Mouse (Mus musculus) CH12.LX (cell line): ENCODE measurements at regions not wholly inside any gene's neighbourhood (a gene's known extent, or its start where the extent isn't known, plus 50 kb on each side); places are given as distances from the start of the nearest gene placed in this dataset.
A peak's percentile ranks its signal among the peaks of the same experiment; 100 is the strongest.

Source experiments
- DNase-seq: peaks from one replicate; pipeline ENCODE4 v3.0.0-alpha.2; 2013; ENCODE audit errors: extremely low read depth
- H3K27ac ChIP-seq: 2 replicates; pipeline ENCODE4 v1.5.1; 2012; ENCODE audit warnings: low read depth, mild to moderate bottlenecking, control low read depth, moderate library complexity; ENCODE audit not compliant: insufficient read depth
- H3K27me3 ChIP-seq: replicated peaks from 2 replicates; pipeline ENCODE3; 2012; ENCODE audit warnings: inconsistent platforms
- H3K36me3 ChIP-seq, 2 experiments: replicated peaks in 1 of 2; 2 replicates each; pipeline versions ENCODE3 to v1.6.1; 2012; ENCODE audit warnings: inconsistent platforms in 1 of 2, low read length in 1 of 2, mild to moderate bottlenecking in 1 of 2, mixed read lengths in 1 of 2, moderate library complexity in 1 of 2; ENCODE audit not compliant: control insufficient read depth in 1 of 2, insufficient read depth in 1 of 2
- H3K4me1 ChIP-seq, 2 experiments: 2 replicates each; pipeline ENCODE4 v1.6.1; 2012; ENCODE audit warnings: inconsistent platforms in 1 of 2, moderate library complexity in 1 of 2; ENCODE audit not compliant: insufficient read depth in 2 of 2, control insufficient read depth in 1 of 2
- H3K4me2 ChIP-seq: 2 replicates; pipeline ENCODE4 v1.6.1; 2012; ENCODE audit warnings: low read depth, mild to moderate bottlenecking, control low read depth; ENCODE audit not compliant: poor library complexity, insufficient read depth, severe bottlenecking
- H3K4me3 ChIP-seq, 3 experiments: fragments of 150-350 bp in 1 of 3; sonication (generic) in 1 of 3; replicated peaks in 1 of 3; 2 replicates each; pipeline versions ENCODE3 to v1.5.1; 2011 to 2012; ENCODE audit warnings: low read depth in 2 of 3, low read length in 2 of 3, mild to moderate bottlenecking in 2 of 3, moderate library complexity in 2 of 3, control low read depth in 1 of 3, improper control_type of control experiment in 1 of 3, inconsistent platforms in 1 of 3, mixed read lengths in 1 of 3; ENCODE audit not compliant: poor library complexity in 1 of 3
- H3K79me2 ChIP-seq: replicated peaks from 2 replicates; pipeline ENCODE4 v1.6.1; 2012; ENCODE audit warnings: mild to moderate bottlenecking, moderate library complexity; ENCODE audit not compliant: control insufficient read depth, poor library complexity, insufficient read depth, severe bottlenecking; ENCODE audit errors: extremely low read depth
- H3K9ac ChIP-seq: 2 replicates; pipeline ENCODE4 v1.6.1; 2012; ENCODE audit warnings: low read depth, mild to moderate bottlenecking, control low read depth, moderate library complexity; ENCODE audit not compliant: insufficient read depth
- H3K9me3 ChIP-seq: replicated peaks from 2 replicates; pipeline ENCODE3; 2012; ENCODE audit warnings: low read length, inconsistent platforms, mixed read lengths
- E2F4 ChIP-seq: IDR thresholded peaks from 2 replicates; pipeline ENCODE4 v1.6.1; 2011; ENCODE audit warnings: low read depth, low read length, improper control_type of control experiment; ENCODE audit not compliant: insufficient replicate concordance
- ELF1 ChIP-seq: IDR thresholded peaks from 2 replicates; pipeline ENCODE4 v1.6.1; 2014; ENCODE audit warnings: low read depth, mild to moderate bottlenecking, inconsistent platforms, low read length, improper control_type of control experiment
- ETS1 ChIP-seq: conservative IDR thresholded peaks from 2 replicates; pipeline ENCODE4 v1.6.1; 2012; ENCODE audit warnings: low read depth, mild to moderate bottlenecking, inconsistent platforms, low read length, improper control_type of control experiment, moderate library complexity
- GABPA ChIP-seq: IDR thresholded peaks from 2 replicates; pipeline ENCODE4 v1.6.1; 2012; ENCODE audit warnings: low read depth, low read length, improper control_type of control experiment, inconsistent platforms; ENCODE audit not compliant: insufficient replicate concordance
- HCFC1 ChIP-seq: IDR thresholded peaks from 2 replicates; pipeline ENCODE4 v1.6.1; 2012; ENCODE audit warnings: low read depth, mild to moderate bottlenecking, inconsistent platforms, low read length, improper control_type of control experiment
- IRF4 ChIP-seq: IDR thresholded peaks from 2 replicates; pipeline ENCODE4 v1.6.1; 2014; ENCODE audit warnings: low read depth, mild to moderate bottlenecking, inconsistent platforms, low read length, improper control_type of control experiment
- JUN ChIP-seq: IDR thresholded peaks from 2 replicates; pipeline ENCODE4 v1.6.1; 2011; ENCODE audit warnings: low read depth, mild to moderate bottlenecking, low read length, improper control_type of control experiment, moderate library complexity; ENCODE audit not compliant: insufficient read depth
- KAT2A ChIP-seq: IDR thresholded peaks from 2 replicates; pipeline ENCODE4 v1.6.1; 2012; ENCODE audit warnings: low read length, improper control_type of control experiment, inconsistent platforms; ENCODE audit not compliant: insufficient replicate concordance
- MAFK ChIP-seq: IDR thresholded peaks from 2 replicates; pipeline ENCODE4 v1.6.1; 2011; ENCODE audit warnings: low read length, improper control_type of control experiment; ENCODE audit not compliant: insufficient replicate concordance
- MAZ ChIP-seq: IDR thresholded peaks from 2 replicates; pipeline ENCODE4 v1.6.1; 2012; ENCODE audit warnings: low read depth, mild to moderate bottlenecking, inconsistent platforms, low read length, improper control_type of control experiment, moderate library complexity
- NRF1 ChIP-seq: IDR thresholded peaks from 2 replicates; pipeline ENCODE4 v1.6.1; 2014; ENCODE audit warnings: low read depth, mild to moderate bottlenecking, inconsistent platforms, low read length, improper control_type of control experiment, moderate library complexity
- POLR2A ChIP-seq: IDR thresholded peaks from 2 replicates; pipeline ENCODE4 v1.6.1; 2011; ENCODE audit warnings: low read depth, mild to moderate bottlenecking, improper control_type of control experiment, low read length
- RAD21 ChIP-seq: IDR thresholded peaks from 2 replicates; pipeline ENCODE4 v1.6.1; 2011; ENCODE audit warnings: low read depth, mild to moderate bottlenecking, low read length, improper control_type of control experiment, moderate library complexity
- RCOR1 ChIP-seq: conservative IDR thresholded peaks from 2 replicates; pipeline ENCODE4 v1.6.1; 2012; ENCODE audit warnings: low read depth, mild to moderate bottlenecking, inconsistent platforms, low read length, improper control_type of control experiment
- SIN3A ChIP-seq: IDR thresholded peaks from 2 replicates; pipeline ENCODE4 v1.6.1; 2012; ENCODE audit warnings: low read length, improper control_type of control experiment, inconsistent platforms
- SMC3 ChIP-seq: IDR thresholded peaks from 2 replicates; pipeline ENCODE4 v1.6.1; 2011; ENCODE audit warnings: low read depth, low read length, improper control_type of control experiment
- TBP ChIP-seq: conservative IDR thresholded peaks from 2 replicates; pipeline ENCODE4 v1.6.1; 2011; ENCODE audit warnings: low read depth, low read length, improper control_type of control experiment
- TCF12 ChIP-seq: IDR thresholded peaks from 2 replicates; pipeline ENCODE4 v1.6.1; 2014; ENCODE audit warnings: low read depth, mild to moderate bottlenecking, inconsistent platforms, low read length, improper control_type of control experiment
- USF1 ChIP-seq: IDR thresholded peaks from 2 replicates; pipeline ENCODE4 v1.6.1; 2014; ENCODE audit warnings: low read depth, mild to moderate bottlenecking, inconsistent platforms, low read length, improper control_type of control experiment
- ZNF384 ChIP-seq: IDR thresholded peaks from 2 replicates; pipeline ENCODE4 v1.6.1; 2012; ENCODE audit warnings: low read depth, low read length, improper control_type of control experiment, inconsistent platforms
- dilution Hi-C: fragments of 300-500 bp; cut with MboI; formaldehyde crosslinking; loops from 2 replicates; pipeline ENCODE4 v1.14.3; 2020; ENCODE audit warnings: low sequenced_read_pairs; ENCODE audit not compliant: extremely low pct_unique_long_range_greater_than_20kb, extremely low pct_ligation_motif_present
- in situ Hi-C: fragments of 300-500 bp; cut with MboI; formaldehyde crosslinking; loops from 3 replicates; pipeline ENCODE4 v1.14.3; 2019; ENCODE audit warnings: low sequenced_read_pairs, low pct_ligation_motif_present, low pct_unique_long_range_greater_than_20kb, mixed read lengths

GRCm38 (mm10) chr15:13434608-13435007 lies 261.1 kb upstream of the Cdh6 start:
- in situ Hi-C loops = no loop called here

DNA sequence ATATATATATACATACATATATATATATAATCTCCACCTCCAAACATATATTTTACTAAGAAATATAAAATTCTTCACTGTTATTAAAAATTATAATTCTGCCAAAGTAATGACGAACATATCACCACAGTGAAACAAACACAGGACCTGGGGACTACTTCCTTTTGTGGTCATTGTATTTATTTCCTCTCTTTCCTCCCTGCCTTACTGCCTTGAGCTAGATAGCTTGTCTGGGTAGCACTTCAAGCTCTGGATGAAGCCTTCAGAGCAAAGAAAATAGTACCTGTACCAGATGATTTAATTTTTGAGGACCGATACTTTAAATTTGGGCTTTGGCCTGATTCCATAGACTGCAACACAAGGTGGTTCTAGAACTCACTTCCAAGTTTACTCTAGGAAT lies 259.5 kb upstream of the Cdh6 start:
- H3K79me2 ChIP-seq = no peaks in the 10 kb centered on the region; the same call in 1 of the 2 replicates
- dilution Hi-C loops = no loop called here

More at GRCm38 (mm10) chr15:13434608-13435007, 261.1 kb upstream of the Cdh6 start:
- Histone ChIP-seq H3K27ac (no peak overlapping the region), H3K4me1 (peaks cover 0 to 5% of the 10 kb centered on the region in 2 experiments; a peak in 2 of 4 replicates), H3K27me3 (no peaks in the 10 kb centered on the region), H3K4me3 (no peak overlapping the region), H3K9ac (no peak overlapping the region), H3K79me2 (no peaks in the 10 kb centered on the region; the same call in 1 of the 2 replicates), H3K36me3 (no peaks in the 10 kb centered on the region), H3K4me2 (no peak overlapping the region), H3K9me3 (no peaks in the 10 kb centered on the region)
- no peak for DNase-seq
- dilution Hi-C loops = no loop called here
- TF ChIP-seq MAFK (no peak), HCFC1 (0 out of 2 replicates have a peak, but pooled peaks have one; percentile 20), GABPA (no peak), ELF1 (no peak), E2F4 (no peak)

GRCm38 (mm10) chr15:13419616-13420015 lies 246.1 kb upstream of the Cdh6 start:
- peaks cover 0 to 7% of the 10 kb centered on the region in 2 experiments; a peak in 2 of 4 replicates for H3K4me1 ChIP-seq
- H3K4me3 ChIP-seq = no peak overlapping the region
- no peak overlapping the region for H3K9ac ChIP-seq
- TF ChIP-seq RCOR1 (no peak), SIN3A (no peak), TCF12 (no peak), TBP (no peak), RAD21 (no peak), E2F4 (no peak), JUN (no peak)
- H3K36me3 ChIP-seq = no peaks in the 10 kb centered on the region
- H3K27me3 ChIP-seq = no peaks in the 10 kb centered on the region
- in situ Hi-C loops = no loop called here
- no peak overlapping the region for H3K27ac ChIP-seq
- no peaks in the 10 kb centered on the region for H3K79me2 ChIP-seq
- DNase-seq = no peak
- dilution Hi-C loops = no loop called here
- H3K4me2 ChIP-seq = no peak overlapping the region
- no peaks in the 10 kb centered on the region for H3K9me3 ChIP-seq

More for the DNA sequence above, 259.5 kb upstream of the Cdh6 start:
- in situ Hi-C loops = no loop called here
- no peak overlapping the region for H3K4me2 ChIP-seq
- no peak overlapping the region for H3K27ac ChIP-seq
- H3K9me3 ChIP-seq = no peaks in the 10 kb centered on the region
- H3K27me3 ChIP-seq = no peaks in the 10 kb centered on the region
- no peak overlapping the region for H3K9ac ChIP-seq
- H3K36me3 ChIP-seq = no peaks in the 10 kb centered on the region
- H3K4me3 ChIP-seq = no peak overlapping the region
- TF ChIP-seq ZNF384 = no peak
- no peak for TF ChIP-seq TBP
- no peak for TF ChIP-seq NRF1
- no peak for TF ChIP-seq USF1
- no peak for TF ChIP-seq POLR2A
- TF ChIP-seq SIN3A = no peak
- TF ChIP-seq SMC3 = no peak
- TF ChIP-seq MAZ = no peak
- TF ChIP-seq GABPA = no peak
- TF ChIP-seq MAFK = no peak
- no peak for TF ChIP-seq IRF4
- TF ChIP-seq JUN = no peak
- no peak for TF ChIP-seq ELF1
- TF ChIP-seq KAT2A = no peak
- TF ChIP-seq ETS1 = no peak
- TF ChIP-seq, all 38 proteins: peak for 0
- no peak for DNase-seq
- peaks cover 0 to under 1% of the 10 kb centered on the region in 2 experiments; a peak in 2 of 4 replicates for H3K4me1 ChIP-seq
